Mouse (Mus musculus): ENCODE data around the gene Smco3. TPM values are rescaled to one million over a fixed set of nuclear protein-coding genes. Genes with fewer than 3 reads are reported as not detected.

Smco3 gene
- polyA plus RNA-seq, 1 experiment from 2014 or later = 0.54 TPM

DNA sequence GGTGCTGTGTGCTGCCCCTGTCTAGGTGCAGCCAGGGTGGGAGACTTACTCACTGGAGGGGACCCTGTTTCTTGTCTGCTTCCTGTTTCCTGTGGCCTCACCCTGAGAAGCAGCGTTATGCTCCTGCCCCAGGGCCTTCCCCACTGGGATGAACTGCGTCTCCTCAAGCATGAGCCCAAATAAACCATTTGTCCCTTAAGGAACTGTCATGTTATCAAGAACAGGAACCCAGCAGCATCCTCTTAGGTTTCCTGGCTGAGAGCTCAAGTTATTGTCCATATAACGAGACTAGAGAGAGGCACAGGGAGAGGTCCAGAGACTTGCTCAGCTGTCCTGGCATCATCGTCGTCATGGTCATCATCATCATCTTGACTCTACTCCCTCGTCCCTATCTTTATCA is 15.0 kb upstream of the Smco3 start:
- 81% methylated on average over 6 of the region's 6 CpGs for WGBS
- ATAC-seq = no peak
- H3K27ac ChIP-seq (ENCODE audit: low read length) = no peak overlapping the region
- no peaks in the 10 kb centered on the region for H3K4me1 ChIP-seq (replicated peaks; ENCODE audit: control insufficient read depth, insufficient read depth, low read length)
- H3K4me2 ChIP-seq (ENCODE audit: low read length) = no peak overlapping the region
- no peak overlapping the region for H3K4me3 ChIP-seq (replicated peaks; ENCODE audit: low read length)
- no peak overlapping the region for H3K9ac ChIP-seq (replicated peaks; ENCODE audit: low read depth, low read length)
- H3K9me3 ChIP-seq (ENCODE audit: control insufficient read depth, low read length) = no peaks in the 10 kb centered on the region
- no peaks in the 10 kb centered on the region for H3K27me3 ChIP-seq (replicated peaks; ENCODE audit: control insufficient read depth, insufficient read depth, low read length)
- no peaks in the 10 kb centered on the region for H3K36me3 ChIP-seq (ENCODE audit: control insufficient read depth, insufficient read depth)

DNA sequence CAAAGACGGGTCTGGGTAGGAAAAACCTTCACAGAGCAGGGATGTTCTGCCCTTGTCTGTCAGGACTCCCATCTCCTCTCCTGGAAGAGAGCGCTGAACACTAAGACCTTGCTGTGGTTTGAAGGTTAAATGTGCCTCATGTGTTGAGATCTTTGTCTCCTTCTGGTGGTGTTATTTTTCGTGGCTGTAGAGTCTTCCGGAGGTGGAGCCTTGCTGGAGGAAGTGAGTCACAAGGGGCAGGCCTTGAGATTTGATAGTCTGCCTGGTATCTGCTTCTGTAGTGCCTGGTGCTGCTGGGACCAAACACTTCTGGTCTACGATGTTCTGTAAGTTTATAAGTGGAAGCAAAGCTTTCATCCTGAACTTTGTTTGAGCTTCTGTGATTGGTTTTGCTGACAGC is 13.7 kb upstream of the Smco3 start:
- no peak overlapping the region for H3K4me2 ChIP-seq (ENCODE audit: low read length)
- H3K9ac ChIP-seq (replicated peaks; ENCODE audit: low read depth, low read length) = no peak overlapping the region
- no peaks in the 10 kb centered on the region for H3K4me1 ChIP-seq (replicated peaks; ENCODE audit: control insufficient read depth, insufficient read depth, low read length)
- no peaks in the 10 kb centered on the region for H3K36me3 ChIP-seq (ENCODE audit: control insufficient read depth, insufficient read depth)
- no peak for ATAC-seq
- no peaks in the 10 kb centered on the region for H3K9me3 ChIP-seq (ENCODE audit: control insufficient read depth, low read length)
- no peak overlapping the region for H3K27ac ChIP-seq (ENCODE audit: low read length)
- WGBS = 90% methylated on average over 5 of the region's 5 CpGs
- H3K4me3 ChIP-seq (replicated peaks; ENCODE audit: low read length) = no peak overlapping the region
- H3K27me3 ChIP-seq (replicated peaks; ENCODE audit: control insufficient read depth, insufficient read depth, low read length) = no peaks in the 10 kb centered on the region

DNA sequence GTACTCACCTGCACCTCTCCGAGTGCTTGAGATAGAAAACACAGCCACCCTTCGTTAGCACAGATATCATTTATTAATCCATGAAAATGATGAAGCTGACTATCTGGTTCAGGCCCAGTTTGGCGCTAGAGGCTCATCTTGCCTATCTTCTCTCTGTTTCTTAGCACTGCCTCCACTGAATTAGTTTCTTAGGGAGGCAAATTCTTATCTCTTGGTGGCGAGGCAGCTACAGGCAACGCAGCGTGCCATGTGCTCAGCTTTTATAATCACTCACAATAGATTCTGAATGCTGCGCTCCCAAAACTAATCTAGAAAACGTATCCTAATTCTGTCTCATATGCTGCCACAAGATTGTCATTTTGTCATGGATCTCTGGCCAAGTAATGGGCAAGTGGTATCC is 13.1 kb upstream of the Smco3 start:
- WGBS = 87% methylated on average over 8 of the region's 8 CpGs
- H3K4me1 ChIP-seq (replicated peaks; ENCODE audit: control insufficient read depth, insufficient read depth, low read length) = no peaks in the 10 kb centered on the region
- H3K27me3 ChIP-seq (replicated peaks; ENCODE audit: control insufficient read depth, insufficient read depth, low read length) = no peaks in the 10 kb centered on the region
- H3K9me3 ChIP-seq (ENCODE audit: control insufficient read depth, low read length) = no peaks in the 10 kb centered on the region
- H3K27ac ChIP-seq (ENCODE audit: low read length) = no peak overlapping the region
- no peak for ATAC-seq
- no peak overlapping the region for H3K4me3 ChIP-seq (replicated peaks; ENCODE audit: low read length)
- H3K36me3 ChIP-seq (ENCODE audit: control insufficient read depth, insufficient read depth) = no peaks in the 10 kb centered on the region
- no peak overlapping the region for H3K4me2 ChIP-seq (ENCODE audit: low read length)
- no peak overlapping the region for H3K9ac ChIP-seq (replicated peaks; ENCODE audit: low read depth, low read length)

DNA sequence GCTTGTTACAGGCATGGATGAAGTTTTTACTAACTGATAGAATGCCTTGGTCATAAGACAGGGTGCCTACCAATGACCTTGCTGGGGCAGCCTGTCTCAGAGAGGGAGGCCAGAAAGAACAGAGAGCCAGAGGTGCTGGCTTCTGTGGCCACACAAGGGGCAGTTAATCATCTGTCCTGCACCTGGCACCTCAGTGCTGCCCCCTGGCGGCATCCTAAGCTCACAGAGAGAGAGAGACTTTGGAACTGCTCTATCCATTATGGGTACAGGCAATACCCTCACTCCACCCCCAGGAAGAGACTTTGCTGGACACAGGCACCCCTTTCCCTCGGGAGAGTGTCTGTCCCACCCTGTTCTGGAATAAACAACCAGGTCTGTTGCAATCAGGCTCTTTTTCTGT is 12.5 kb upstream of the Smco3 start:
- Histone ChIP-seq H3K9ac (replicated peaks; ENCODE audit: low read depth, low read length) (no peak overlapping the region), H3K36me3 (ENCODE audit: control insufficient read depth, insufficient read depth) (no peaks in the 10 kb centered on the region), H3K9me3 (ENCODE audit: control insufficient read depth, low read length) (no peaks in the 10 kb centered on the region), H3K4me1 (replicated peaks; ENCODE audit: control insufficient read depth, insufficient read depth, low read length) (no peaks in the 10 kb centered on the region), H3K4me2 (ENCODE audit: low read length) (no peak overlapping the region), H3K27ac (ENCODE audit: low read length) (no peak overlapping the region), H3K4me3 (replicated peaks; ENCODE audit: low read length) (no peak overlapping the region), H3K27me3 (replicated peaks; ENCODE audit: control insufficient read depth, insufficient read depth, low read length) (no peaks in the 10 kb centered on the region)
- ATAC-seq = no peak
- 26% methylated on average over 2 of the region's 2 CpGs for WGBS

DNA sequence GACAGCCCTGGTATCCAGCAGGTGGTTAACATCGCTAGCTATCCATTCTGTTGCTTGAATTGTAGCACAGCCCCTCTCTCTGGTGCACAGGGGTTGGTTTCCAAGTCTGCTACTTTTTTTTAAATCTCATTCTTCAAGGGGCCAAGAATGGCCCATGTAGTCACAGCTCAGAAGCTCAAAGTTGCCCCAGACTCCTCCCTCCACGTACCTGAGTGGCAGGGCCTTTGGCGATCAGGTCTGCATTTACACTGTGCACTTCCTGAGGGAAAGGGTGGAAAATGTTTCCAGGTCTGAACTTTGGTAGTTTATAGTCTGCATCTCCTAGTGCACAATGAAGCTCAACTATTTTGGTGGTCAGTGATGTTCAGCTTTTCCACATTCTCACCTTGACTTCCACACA is 12.0 kb upstream of the Smco3 start:
- no peak for ATAC-seq
- Histone ChIP-seq H3K9ac (replicated peaks; ENCODE audit: low read depth, low read length) (no peak overlapping the region), H3K4me3 (replicated peaks; ENCODE audit: low read length) (no peak overlapping the region), H3K27ac (ENCODE audit: low read length) (no peak overlapping the region), H3K27me3 (replicated peaks; ENCODE audit: control insufficient read depth, insufficient read depth, low read length) (no peaks in the 10 kb centered on the region), H3K36me3 (ENCODE audit: control insufficient read depth, insufficient read depth) (no peaks in the 10 kb centered on the region), H3K4me1 (replicated peaks; ENCODE audit: control insufficient read depth, insufficient read depth, low read length) (no peaks in the 10 kb centered on the region), H3K4me2 (ENCODE audit: low read length) (no peak overlapping the region), H3K9me3 (ENCODE audit: control insufficient read depth, low read length) (no peaks in the 10 kb centered on the region)
- 89% methylated on average over 3 of the region's 3 CpGs for WGBS

DNA sequence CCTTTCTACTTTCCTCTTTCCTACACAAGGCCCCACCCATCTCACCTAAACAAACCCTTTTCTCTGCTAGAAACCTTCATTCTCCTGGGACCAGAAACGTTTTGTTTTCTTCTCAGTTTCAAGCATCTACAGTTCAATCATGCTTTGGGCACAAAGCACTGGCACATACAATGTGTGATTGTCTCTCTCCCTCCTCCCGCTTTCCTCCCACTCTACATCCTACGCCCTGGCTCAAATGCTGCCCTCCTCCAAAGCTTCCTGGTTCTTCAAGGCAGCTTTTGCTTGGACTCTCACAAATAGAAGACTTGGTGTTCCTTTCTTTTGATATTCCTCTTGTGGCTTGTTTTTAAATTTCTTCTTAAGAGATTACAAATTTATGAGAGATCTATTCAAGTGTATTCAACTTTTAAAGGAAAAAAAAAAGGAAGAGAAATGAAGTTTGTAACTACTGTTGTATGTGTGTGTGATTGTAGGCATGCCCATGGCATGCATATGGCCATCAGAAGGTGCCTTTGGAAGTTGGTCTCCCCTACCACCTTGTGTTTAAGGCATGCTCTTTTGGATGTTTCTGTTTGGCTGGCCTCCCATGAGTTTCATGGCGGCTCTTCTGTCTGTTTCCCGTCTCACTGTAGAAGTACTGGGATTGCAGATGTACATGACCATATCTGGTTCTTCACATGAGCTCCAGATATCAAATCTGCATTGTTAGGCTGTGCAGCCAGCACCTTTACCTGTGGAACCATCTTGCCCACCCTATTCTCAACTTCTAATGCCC is 10.6 kb upstream of the Smco3 start:
- Histone ChIP-seq H3K4me1 (replicated peaks; ENCODE audit: control insufficient read depth, insufficient read depth, low read length) (no peaks in the 10 kb centered on the region), H3K4me2 (ENCODE audit: low read length) (no peak overlapping the region), H3K4me3 (replicated peaks; ENCODE audit: low read length) (no peak overlapping the region), H3K27ac (ENCODE audit: low read length) (no peak overlapping the region), H3K36me3 (ENCODE audit: control insufficient read depth, insufficient read depth) (no peaks in the 10 kb centered on the region), H3K9ac (replicated peaks; ENCODE audit: low read depth, low read length) (no peak overlapping the region), H3K27me3 (replicated peaks; ENCODE audit: control insufficient read depth, insufficient read depth, low read length) (no peaks in the 10 kb centered on the region), H3K9me3 (ENCODE audit: control insufficient read depth, low read length) (no peaks in the 10 kb centered on the region)
- no peak for ATAC-seq
- WGBS = 70% methylated on average over 5 of the region's 5 CpGs

DNA sequence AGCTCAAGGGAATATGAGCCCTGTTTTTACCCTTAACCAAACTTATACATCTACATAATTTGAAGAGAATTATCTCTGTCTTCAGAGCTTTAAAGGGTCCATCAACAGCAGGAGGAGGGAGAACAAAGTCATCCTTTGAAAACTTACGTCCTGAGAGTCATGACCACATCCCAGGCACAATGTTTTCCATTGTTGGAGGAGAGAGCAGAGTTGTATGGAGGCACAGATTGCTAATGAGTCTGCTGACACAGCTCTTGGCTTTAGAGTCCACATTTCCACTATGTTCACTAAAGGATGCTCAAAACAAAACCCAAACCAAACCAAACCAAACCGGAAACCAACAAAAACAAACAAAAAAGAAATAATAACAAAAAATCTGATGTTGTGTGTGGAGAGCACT is 9.7 kb upstream of the Smco3 start:
- no peak for ATAC-seq

DNA sequence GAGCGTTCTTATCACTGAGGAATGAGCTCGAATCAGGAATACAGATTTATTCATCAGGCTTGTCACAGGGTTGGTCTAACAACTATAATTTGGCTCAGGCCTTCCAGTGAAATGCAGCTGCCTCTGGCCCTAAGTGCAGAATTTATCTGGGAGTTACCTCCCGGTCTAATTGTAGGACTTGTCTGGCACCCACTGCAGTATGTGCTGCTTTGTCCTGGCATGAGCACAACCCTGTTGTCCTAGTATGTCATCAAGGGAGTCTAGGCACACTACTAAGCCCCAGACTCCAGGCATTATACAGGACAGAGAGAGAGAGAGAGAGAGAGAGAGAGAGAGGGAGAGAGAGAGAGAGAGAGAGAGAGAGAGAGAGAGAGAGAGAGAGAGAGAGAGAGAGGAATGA is 2.1 kb upstream of the Smco3 start:
- Histone ChIP-seq H3K36me3 (ENCODE audit: control insufficient read depth, insufficient read depth) (no peaks in the 10 kb centered on the region), H3K27ac (ENCODE audit: low read length) (no peak overlapping the region), H3K9ac (replicated peaks; ENCODE audit: low read depth, low read length) (no peak overlapping the region)

More for the DNA sequence above, 9.7 kb upstream of the Smco3 start:
- no peak overlapping the region for H3K4me3 ChIP-seq (replicated peaks; ENCODE audit: low read length)
- no peak overlapping the region for H3K9ac ChIP-seq (replicated peaks; ENCODE audit: low read depth, low read length)
- H3K36me3 ChIP-seq (ENCODE audit: control insufficient read depth, insufficient read depth) = no peaks in the 10 kb centered on the region
- H3K9me3 ChIP-seq (ENCODE audit: control insufficient read depth, low read length) = no peaks in the 10 kb centered on the region
- WGBS = 41% methylated on average over 2 of the region's 2 CpGs
- H3K4me1 ChIP-seq (replicated peaks; ENCODE audit: control insufficient read depth, insufficient read depth, low read length) = no peaks in the 10 kb centered on the region
- no peak overlapping the region for H3K27ac ChIP-seq (ENCODE audit: low read length)
- no peak overlapping the region for H3K4me2 ChIP-seq (ENCODE audit: low read length)
- H3K27me3 ChIP-seq (replicated peaks; ENCODE audit: control insufficient read depth, insufficient read depth, low read length) = no peaks in the 10 kb centered on the region

DNA sequence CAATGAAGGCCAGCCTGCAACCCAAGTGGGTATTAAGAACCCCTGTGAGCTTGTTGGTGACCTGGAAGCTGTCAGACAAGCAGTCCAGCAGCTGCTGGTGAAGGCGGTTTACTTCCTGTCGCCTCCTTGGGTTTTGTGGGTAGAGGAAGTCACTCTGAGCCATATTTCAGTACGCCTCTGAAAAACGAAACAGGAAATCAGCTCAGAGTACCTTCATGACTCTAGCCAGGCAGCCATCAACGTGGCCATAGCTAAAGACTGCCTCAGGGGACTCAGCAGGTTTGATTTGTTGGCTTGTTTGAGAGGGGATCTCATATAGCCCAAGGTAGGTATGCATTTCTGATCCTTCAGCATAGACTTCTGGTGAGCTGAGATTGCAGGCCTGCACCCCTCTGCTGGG is 3.5 kb downstream of the Smco3 start:
- ATAC-seq = no peak
- Histone ChIP-seq H3K9me3 (ENCODE audit: control insufficient read depth, low read length) (no peaks in the 10 kb centered on the region), H3K9ac (replicated peaks; ENCODE audit: low read depth, low read length) (no peak overlapping the region), H3K4me2 (ENCODE audit: low read length) (no peak overlapping the region), H3K27ac (ENCODE audit: low read length) (no peak overlapping the region), H3K36me3 (ENCODE audit: control insufficient read depth, insufficient read depth) (no peaks in the 10 kb centered on the region), H3K27me3 (replicated peaks; ENCODE audit: control insufficient read depth, insufficient read depth, low read length) (no peaks in the 10 kb centered on the region), H3K4me3 (replicated peaks; ENCODE audit: low read length) (no peak overlapping the region), H3K4me1 (replicated peaks; ENCODE audit: control insufficient read depth, insufficient read depth, low read length) (peaks cover 8% of the 10 kb centered on the region)
- WGBS = 80% methylated on average over 5 of the region's 5 CpGs

More for the DNA sequence above, 2.1 kb upstream of the Smco3 start:
- Histone ChIP-seq H3K4me1 (replicated peaks; ENCODE audit: control insufficient read depth, insufficient read depth, low read length) (no peaks in the 10 kb centered on the region), H3K4me2 (ENCODE audit: low read length) (no peak overlapping the region), H3K27me3 (replicated peaks; ENCODE audit: control insufficient read depth, insufficient read depth, low read length) (0 out of 2 replicates have a peak, but pooled peaks cover 3% of the 10 kb centered on the region), H3K9me3 (ENCODE audit: control insufficient read depth, low read length) (no peaks in the 10 kb centered on the region), H3K4me3 (replicated peaks; ENCODE audit: low read length) (no peak overlapping the region)
- WGBS = 69% methylated on average over 3 of the region's 3 CpGs
- ATAC-seq = no peak

DNA sequence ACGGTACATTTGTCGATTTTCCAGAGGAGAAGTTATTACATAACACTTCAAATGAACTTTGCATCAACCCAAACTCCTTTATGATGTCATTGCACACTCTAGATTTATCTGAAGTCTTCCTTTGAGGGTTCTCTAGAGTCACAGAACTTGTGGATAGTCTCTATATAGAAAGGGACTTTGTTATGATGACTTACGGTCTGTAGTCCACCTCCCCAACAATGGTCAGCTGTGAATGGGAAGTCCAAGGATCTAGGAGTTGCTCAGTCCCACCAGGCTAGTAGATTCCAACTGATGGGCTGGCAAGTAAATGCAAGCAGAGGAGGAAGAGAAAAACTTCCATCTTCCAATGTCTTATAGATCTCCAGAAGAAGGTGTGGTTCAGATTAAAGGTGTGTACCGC is 6.6 kb downstream of the Smco3 start:
- WGBS = 30% methylated on average over 4 of the region's 4 CpGs
- Histone ChIP-seq H3K9me3 (ENCODE audit: control insufficient read depth, low read length) (no peaks in the 10 kb centered on the region), H3K4me3 (replicated peaks; ENCODE audit: low read length) (peak overlapping the region; percentile 100), H3K4me1 (replicated peaks; ENCODE audit: control insufficient read depth, insufficient read depth, low read length) (peaks cover 8% of the 10 kb centered on the region), H3K9ac (replicated peaks; ENCODE audit: low read depth, low read length) (peak overlapping the region; percentile 57), H3K27ac (ENCODE audit: low read length) (peak overlapping the region; percentile 91), H3K27me3 (replicated peaks; ENCODE audit: control insufficient read depth, insufficient read depth, low read length) (no peaks in the 10 kb centered on the region), H3K4me2 (ENCODE audit: low read length) (peak overlapping the region; percentile 66), H3K36me3 (ENCODE audit: control insufficient read depth, insufficient read depth) (peaks cover 13% of the 10 kb centered on the region; the same call in 1 of the 2 replicates)
- no peak for ATAC-seq
